Mouse (Mus musculus) adrenal gland, postnatal 10 days (tissue): ENCODE results near the gene Creb5. TPM values are rescaled to one million over a fixed set of nuclear protein-coding genes. Genes with fewer than 3 reads are reported as not detected.

ENCODE experiments used
- DNase-seq: peaks from one replicate; pipeline ENCODE4 v3.0.0; 2021; ENCODE audit warnings: mixed read lengths
- long read RNA-seq, 2 experiments: library from polyadenylated mRNA; stranded (forward); transcript quantifications; one replicate each; pipeline ENCODE4 v2.0.0; 2021
- total RNA-seq, 2 experiments: library from RNA; stranded (reverse); gene quantifications; 2 replicates each; pipeline ENCODE4 v1.2.3; 2021

The Creb5 gene
- total RNA-seq = 1 to 10 TPM; 4.1 to 5.9 TPM
- long read RNA-seq, experiment 1, partial matches to known transcripts = 1 of 2 reads
- long read RNA-seq, experiment 1, other reads (novel, unspliced or antisense) = 0 of 2 reads
- long read RNA-seq, experiment 2, partial matches to known transcripts = 0 of 2 reads
- long read RNA-seq, experiment 2, other reads (novel, unspliced or antisense) = 2 of 2 reads

GRCm38 (mm10) chr6:53287038-53287561 is at the start of gene Creb5:
Gene Creb5 (plus strand): TSS chr6:53287270.
- DNase-seq = peak; percentile 87

GRCm38 (mm10) chr6:53259841-53260240 is 27.2 kb upstream of the Creb5 start:
- no peak for DNase-seq

- DNase-seq = no peak
Measured at GRCm38 (mm10) chr6:53262401-53262800, 24.7 kb upstream of the Creb5 start.

GRCm38 (mm10) chr6:53267036-53267435 is 20.0 kb upstream of the Creb5 start:
- DNase-seq = peak; percentile 12

GRCm38 (mm10) chr6:53267732-53268505 is 19.2 kb upstream of the Creb5 start:
- no peak for DNase-seq

- no peak for DNase-seq
Measured at GRCm38 (mm10) chr6:53271216-53271615, 15.9 kb upstream of the Creb5 start.

GRCm38 (mm10) chr6:53271636-53272035 is 15.4 kb upstream of the Creb5 start:
- no peak for DNase-seq

- peak; percentile 29 for DNase-seq
Measured at GRCm38 (mm10) chr6:53286389-53287037, 557 bp upstream of the Creb5 start.

GRCm38 (mm10) chr6:53287562-53288381 is 702 bp downstream of the Creb5 start:
- DNase-seq = peak; percentile 48

GRCm38 (mm10) chr6:53288584-53289558 is 1.8 kb downstream of the Creb5 start:
- no peak for DNase-seq

GRCm38 (mm10) chr6:53289659-53290058 is 2.6 kb downstream of the Creb5 start:
- DNase-seq = no peak

GRCm38 (mm10) chr6:53290215-53290990 is 3.3 kb downstream of the Creb5 start:
- no peak for DNase-seq

- no peak for DNase-seq
Measured at GRCm38 (mm10) chr6:53292931-53293330, 5.9 kb downstream of the Creb5 start.

GRCm38 (mm10) chr6:53297851-53298250 is 10.8 kb downstream of the Creb5 start:
- DNase-seq = no peak

GRCm38 (mm10) chr6:53304201-53304600 is 17.1 kb downstream of the Creb5 start:
- DNase-seq = peak; percentile 17

- DNase-seq = no peak
Measured at GRCm38 (mm10) chr6:53306156-53306555, 19.1 kb downstream of the Creb5 start.

- DNase-seq = no peak
Measured at GRCm38 (mm10) chr6:53306710-53307109, 19.6 kb downstream of the Creb5 start.

- no peak for DNase-seq
Measured at GRCm38 (mm10) chr6:53308684-53309083, 21.6 kb downstream of the Creb5 start.

- DNase-seq = no peak
Measured at GRCm38 (mm10) chr6:53313604-53314003, 26.5 kb downstream of the Creb5 start.

GRCm38 (mm10) chr6:53314126-53314525 is 27.1 kb downstream of the Creb5 start:
- no peak for DNase-seq
